Mouse (Mus musculus): ENCODE data around the gene Sec24a. TPM values are rescaled to one million over a fixed set of nuclear protein-coding genes. Genes with fewer than 3 reads are reported as not detected.

The Sec24a gene
- polyA plus RNA-seq, 1 experiment from 2014 or later = 16.5 TPM

DNA sequence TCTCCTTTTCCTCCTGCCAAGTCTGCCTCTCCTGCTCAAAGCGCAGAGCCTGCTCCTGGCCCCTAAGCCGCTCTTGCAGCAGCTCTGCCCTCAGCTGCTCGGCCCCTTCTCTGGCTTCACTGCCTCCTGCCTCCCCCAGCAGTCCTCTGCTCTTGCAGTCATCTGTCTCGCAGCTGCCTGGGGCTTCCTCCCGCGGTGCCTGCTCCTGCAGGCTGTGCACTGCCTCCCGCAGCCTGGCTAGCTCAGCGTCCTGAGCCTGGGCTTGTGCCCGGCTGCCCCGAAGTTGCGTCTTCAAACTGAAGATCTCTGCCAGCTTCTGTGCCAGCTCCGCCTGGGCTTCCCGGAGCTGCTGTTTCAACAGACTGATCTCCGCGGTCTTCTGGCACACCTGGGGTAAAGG, 119.7 kb downstream of the Sec24a start:
- H3K4me2 ChIP-seq (ENCODE audit: low read length) = no peak overlapping the region
- H3K4me3 ChIP-seq (ENCODE audit: low read depth, low read length) = no peak overlapping the region
- H3K4me1 ChIP-seq (ENCODE audit: control insufficient read depth, insufficient read depth, low read length) = peaks cover under 1% of the 10 kb centered on the region; the same call in 1 of the 2 replicates
- peaks cover 5% of the 10 kb centered on the region for H3K36me3 ChIP-seq (ENCODE audit: control insufficient read depth, insufficient read depth, low read length)
- H3K27ac ChIP-seq (ENCODE audit: low read length) = no peak overlapping the region
- H3K9me3 ChIP-seq (replicated peaks; ENCODE audit: control insufficient read depth, low read length, poor library complexity, severe bottlenecking) = no peaks in the 10 kb centered on the region
- H3K9ac ChIP-seq (ENCODE audit: low read depth, low read length) = no peak overlapping the region
- whole genome bisulfite sequencing = 56% methylated on average over 15 of the region's 15 CpGs
- no peaks in the 10 kb centered on the region for H3K27me3 ChIP-seq (ENCODE audit: control insufficient read depth, insufficient read depth, low read depth, low read length)
- ATAC-seq = no peak

DNA sequence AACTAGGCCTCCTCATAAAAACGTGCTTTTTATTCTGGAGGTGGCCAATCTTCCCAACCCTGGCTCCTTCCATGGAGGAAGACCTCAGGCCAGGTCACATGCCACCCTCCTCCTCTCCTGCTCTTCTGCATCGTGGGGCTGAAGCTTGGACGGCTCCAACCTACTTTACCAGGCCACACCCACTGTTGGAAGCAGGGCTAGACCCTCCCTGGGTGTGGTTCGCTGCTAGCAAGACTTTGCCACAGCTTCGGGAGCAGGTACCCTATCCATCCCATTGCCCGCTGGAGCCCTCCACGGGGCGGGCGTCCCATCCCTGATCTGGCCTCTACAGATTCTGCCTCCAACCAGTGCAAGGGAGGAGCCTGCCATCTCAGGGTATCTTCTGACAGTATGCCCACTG, 120.2 kb downstream of the Sec24a start:
- WGBS = 82% methylated on average over 9 of the region's 9 CpGs
- H3K27ac ChIP-seq (ENCODE audit: low read length) = no peak overlapping the region
- H3K36me3 ChIP-seq (ENCODE audit: control insufficient read depth, insufficient read depth, low read length) = peaks cover 5% of the 10 kb centered on the region
- no peaks in the 10 kb centered on the region for H3K4me1 ChIP-seq (ENCODE audit: control insufficient read depth, insufficient read depth, low read length)
- no peak overlapping the region for H3K4me2 ChIP-seq (ENCODE audit: low read length)
- H3K9me3 ChIP-seq (replicated peaks; ENCODE audit: control insufficient read depth, low read length, poor library complexity, severe bottlenecking) = no peaks in the 10 kb centered on the region
- no peak overlapping the region for H3K9ac ChIP-seq (ENCODE audit: low read depth, low read length)
- H3K4me3 ChIP-seq (ENCODE audit: low read depth, low read length) = no peak overlapping the region
- no peak for ATAC-seq
- no peaks in the 10 kb centered on the region for H3K27me3 ChIP-seq (ENCODE audit: control insufficient read depth, insufficient read depth, low read depth, low read length)

Other genes with a start within 250 kb of the Sec24a start
- 9.4 and 9.7 TPM in 2 replicates for gene Phykpl, start 178.9 kb downstream of the Sec24a start, polyA plus RNA-seq (2015; fragmentation: Nextera tagmentation; extraction: Ambion mirVana)
- 273 and 303 TPM in 2 replicates for gene Hnrnpab, start 156.8 kb downstream of the Sec24a start, polyA plus RNA-seq (2015; fragmentation: Nextera tagmentation; extraction: Ambion mirVana)
- 83.7 and 85.9 TPM in 2 replicates for gene Nhp2, start 143.9 kb downstream of the Sec24a start, polyA plus RNA-seq (2015; fragmentation: Nextera tagmentation; extraction: Ambion mirVana)
- gene Rmnd5b, start 127.7 kb downstream of the Sec24a start, polyA plus RNA-seq (2015; fragmentation: Nextera tagmentation; extraction: Ambion mirVana) = 80.0 and 82.7 TPM in 2 replicates
- gene N4bp3, start 112.8 kb downstream of the Sec24a start, polyA plus RNA-seq (2015; fragmentation: Nextera tagmentation; extraction: Ambion mirVana) = 19.6 and 22.3 TPM in 2 replicates
- gene D930048N14Rik, start 112.7 kb downstream of the Sec24a start, polyA plus RNA-seq (2015; fragmentation: Nextera tagmentation; extraction: Ambion mirVana) = 1.2 TPM in 2 replicates
- gene 0610009B22Rik, start 74.8 kb downstream of the Sec24a start, polyA plus RNA-seq (2015; fragmentation: Nextera tagmentation; extraction: Ambion mirVana) = 91.5 and 106 TPM in 2 replicates
- gene Sar1b, start 53 bp upstream of the Sec24a start, polyA plus RNA-seq (2015; fragmentation: Nextera tagmentation; extraction: Ambion mirVana) = 184 and 206 TPM in 2 replicates
- gene Jade2, start 94.0 kb upstream of the Sec24a start, polyA plus RNA-seq (2015; fragmentation: Nextera tagmentation; extraction: Ambion mirVana) = 0.48 and 0.65 TPM in 2 replicates
- gene Cdkn2aipnl, start 204.0 kb upstream of the Sec24a start, polyA plus RNA-seq (2015; fragmentation: Nextera tagmentation; extraction: Ambion mirVana) = 125 and 134 TPM in 2 replicates
- 237 and 256 TPM in 2 replicates for gene Ube2b, start 237.1 kb upstream of the Sec24a start, polyA plus RNA-seq (2015; fragmentation: Nextera tagmentation; extraction: Ambion mirVana)
- gene Cdkl3, start 240.6 kb upstream of the Sec24a start, polyA plus RNA-seq (2015; fragmentation: Nextera tagmentation; extraction: Ambion mirVana) = 33.8 and 34.4 TPM in 2 replicates

Data from midbrain, embryonic 16.5 days (tissue).